Mouse (Mus musculus) bone marrow, adult 2 months (tissue): Measurements from ENCODE around the gene Col23a1.

Experiments
- CTCF ChIP-seq: fragments of 200-500 bp; IDR thresholded peaks from 2 replicates; pipeline ENCODE4 v1.5.1; 2011; ENCODE audit warnings: low read length, control low read depth; ENCODE audit not compliant: control insufficient read depth, insufficient read depth
- POLR2A ChIP-seq: fragments of 200-500 bp; IDR thresholded peaks from 2 replicates; pipeline ENCODE4 v1.6.1; 2011; ENCODE audit warnings: low read depth, mild to moderate bottlenecking, control low read depth, low read length, borderline replicate concordance; ENCODE audit not compliant: control insufficient read depth

GRCm38 (mm10) chr11:51371926-51372325 lies 82.2 kb downstream of the Col23a1 start:
- no peak for TF ChIP-seq POLR2A
- no peak for TF ChIP-seq CTCF
